Mouse (Mus musculus): Measurements from ENCODE around the gene Ccdc191. TPM values are rescaled to one million over a fixed set of nuclear protein-coding genes. Genes with fewer than 3 reads are reported as not detected.
A peak's percentile ranks its signal among the peaks of the same experiment; 100 is the strongest.

The Ccdc191 gene
- total and polyA plus RNA-seq, 3 experiments: 5.1 to 7.0 TPM; not detected in 1

- Histone ChIP-seq H3K4me3 (ENCODE audit: control insufficient read depth in 1 of 2, insufficient read depth in 1 of 2, low read depth in 2 of 2, low read length in 2 of 2) (no peak overlapping the region), H3K36me3 (ENCODE audit: control insufficient read depth in 1 of 2, insufficient read depth in 2 of 2, low read length in 2 of 2) (peaks cover 0 to 11% of the 10 kb centered on the region in 2 experiments; a peak in 2 of 4 replicates), H3K9ac (ENCODE audit: control insufficient read depth, low read depth, low read length, poor library complexity, severe bottlenecking) (no peak overlapping the region), H3K9me3 (replicated peaks; ENCODE audit: insufficient read depth, low read length) (no peaks in the 10 kb centered on the region), H3K27ac (ENCODE audit: control insufficient read depth, low read depth, low read length) (peak overlapping the region; percentile 8; the same call in 1 of the 2 replicates), H3K79me2 (ENCODE audit: control insufficient read depth, insufficient read depth, low read length, poor library complexity) (no peaks in the 10 kb centered on the region), H3K27me3 (ENCODE audit: control insufficient read depth in 1 of 2, insufficient read depth in 2 of 2, low read length in 2 of 2) (no peaks in the 10 kb centered on the region), H3K4me1 (ENCODE audit: control insufficient read depth in 1 of 2, insufficient read depth in 2 of 2, low read length in 2 of 2) (peaks cover 5 to 8% of the 10 kb centered on the region in 2 experiments)
- peak; percentile 87 for DNase-seq (ENCODE audit: low read depth, low spot score)
- TF ChIP-seq ETS1 (IDR thresholded peaks at IDR 0.05; ENCODE audit: low read depth, low read length) (no peak), TCF12 (IDR thresholded peaks at IDR 0.05; ENCODE audit: low read depth, low read length) (0 out of 2 replicates have a peak, but pooled peaks have one; percentile 44), CHD2 (IDR thresholded peaks at IDR 0.05; ENCODE audit: low read length) (no peak), RCOR1 (IDR thresholded peaks at IDR 0.05; ENCODE audit: low read depth, low read length) (peak; percentile 32; the same call in 1 of the 2 replicates), SMC3 (IDR thresholded peaks at IDR 0.05; ENCODE audit: low read depth, low read length) (peak; percentile 19; the same call in 1 of the 2 replicates), NELFE (IDR thresholded peaks at IDR 0.05; ENCODE audit: low read depth, low read length) (no peak), POLR2AphosphoS2 (IDR thresholded peaks at IDR 0.05; ENCODE audit: low read length) (no peak), ZC3H11A (IDR thresholded peaks at IDR 0.05; ENCODE audit: low read depth, low read length) (0 out of 2 replicates have a peak, but pooled peaks have one; percentile 5), MAX (IDR thresholded peaks at IDR 0.05; ENCODE audit: low read length) (no peak), POLR2A (IDR thresholded peaks at IDR 0.05; ENCODE audit: control insufficient read depth in 1 of 2, insufficient read depth in 1 of 2, low read depth in 1 of 2, low read length in 2 of 2, poor library complexity in 1 of 2) (no peak), EP300 (IDR thresholded peaks at IDR 0.05; ENCODE audit: low read depth in 1 of 2, low read length in 2 of 2) (peak in 1 of 2 experiments; percentile 63; a peak in 3 of 4 replicates), SIN3A (IDR thresholded peaks at IDR 0.05; ENCODE audit: low read length) (no peak; the same call in 1 of the 2 replicates), MAZ (IDR thresholded peaks at IDR 0.05; ENCODE audit: low read depth, low read length) (no peak), NRF1 (IDR thresholded peaks at IDR 0.05; ENCODE audit: insufficient read depth, low read depth, low read length, poor library complexity, severe bottlenecking) (no peak), TBP (IDR thresholded peaks at IDR 0.05; ENCODE audit: low read depth, low read length) (no peak), MEF2A (IDR thresholded peaks at IDR 0.05; ENCODE audit: extremely low read depth, insufficient replicate concordance, low read depth, low read length, poor library complexity, severe bottlenecking) (no peak), HCFC1 (IDR thresholded peaks at IDR 0.05; ENCODE audit: low read depth, low read length) (no peak), MXI1 (IDR thresholded peaks at IDR 0.05; ENCODE audit: low read depth, low read length) (no peak), BHLHE40 (IDR thresholded peaks at IDR 0.05; ENCODE audit: borderline replicate concordance, low read depth, low read length) (no peak), GATA1 (IDR thresholded peaks at IDR 0.05; ENCODE audit: low read depth, low read length) (no peak), ZNF384 (IDR thresholded peaks at IDR 0.05; ENCODE audit: low read depth, low read length) (no peak), MYB (IDR thresholded peaks at IDR 0.05; ENCODE audit: low read depth, low read length) (no peak), ZKSCAN1 (IDR thresholded peaks at IDR 0.05; ENCODE audit: low read depth, low read length) (no peak)
Observed at GRCm38 (mm10) chr16:43951591-43951990, 62.0 kb downstream of the Ccdc191 start.

Data from MEL (cell line).